Mouse (Mus musculus) spleen, adult 2 months (tissue): ENCODE data around the gene Camta1.

Experiments used
- CTCF ChIP-seq: fragments of 200-500 bp; IDR thresholded peaks from 2 replicates; pipeline ENCODE4 v1.5.1; 2011; ENCODE audit warnings: mild to moderate bottlenecking, inconsistent platforms; ENCODE audit not compliant: insufficient read depth, insufficient read length, insufficient replicate concordance; ENCODE audit errors: extremely low read depth
- POLR2A ChIP-seq: fragments of 200-500 bp; IDR thresholded peaks from 2 replicates; pipeline ENCODE4 v1.6.1; 2011; ENCODE audit warnings: low read depth, low read length, inconsistent platforms

- no peak for TF ChIP-seq CTCF
- no peak for TF ChIP-seq POLR2A
These were observed 905.1 kb downstream of the Camta1 start for GRCm38 (mm10) chr4:150956369-150957105.
